Mouse (Mus musculus) spleen, postnatal 4 days (tissue): ENCODE data around the gene 4931428F04Rik.

Source experiments
- DNase-seq, 2 experiments: peaks; one replicate each; pipeline ENCODE4 v3.0.0; 2022; ENCODE audit warnings: low spot score in 2 of 2

The 4931428F04Rik gene

DNA sequence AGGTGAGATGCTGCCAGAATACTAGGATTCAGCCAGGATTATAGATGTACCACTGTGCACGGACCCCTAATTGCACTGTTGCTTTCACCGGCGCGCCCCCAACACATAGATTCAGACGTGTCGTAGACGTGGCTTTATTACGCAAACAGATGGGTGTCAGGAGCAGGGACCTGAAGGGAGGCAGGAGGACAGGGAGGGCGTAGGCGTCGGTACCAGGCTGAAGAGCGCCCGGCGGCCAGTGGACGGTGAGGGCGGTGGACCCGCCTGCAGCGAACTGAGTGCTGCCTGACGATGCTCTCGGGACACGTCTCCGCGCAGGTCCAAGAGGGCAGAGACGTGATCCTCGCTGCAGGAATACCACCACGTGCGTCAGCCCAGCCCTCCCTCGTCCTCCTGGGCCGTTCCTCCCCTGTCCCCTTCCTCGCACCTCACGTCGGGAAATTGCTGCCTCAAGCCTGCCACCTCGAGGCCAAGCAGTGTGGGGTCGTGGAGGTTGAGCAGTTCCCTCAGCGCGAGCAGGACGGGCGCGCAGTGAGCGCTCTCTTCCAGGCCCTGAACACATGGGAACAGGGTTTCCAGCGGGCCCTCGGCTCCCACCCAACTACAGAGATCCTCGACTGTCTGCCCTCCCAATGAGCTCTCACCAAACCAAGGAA is at the start of gene 4931428F04Rik:
Gene 4931428F04Rik (minus strand): TSS at position 60 of the 656 bp plus-strand sequence.
- DNase-seq = no peak

DNA sequence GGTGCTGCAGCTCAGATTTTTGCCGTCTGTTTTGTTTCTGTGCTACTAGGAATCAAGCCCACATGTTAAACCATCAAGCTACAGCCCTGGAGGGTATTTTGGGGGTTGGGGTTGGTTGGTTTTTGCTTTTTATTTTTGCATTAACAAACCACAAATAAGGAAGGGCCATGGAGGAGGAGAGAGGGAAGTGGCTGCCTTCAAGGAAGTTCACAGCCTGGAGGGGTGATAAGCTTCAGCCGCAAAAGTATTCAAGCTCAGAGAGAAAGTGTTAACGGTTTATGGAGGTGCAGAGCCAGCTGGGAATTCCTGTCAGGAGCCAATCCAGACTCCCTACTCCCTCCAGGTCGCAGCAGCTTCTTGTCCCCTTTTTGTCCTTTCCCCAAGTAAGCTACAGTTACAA is 49.3 kb upstream of the 4931428F04Rik start:
- DNase-seq = no peak

DNA sequence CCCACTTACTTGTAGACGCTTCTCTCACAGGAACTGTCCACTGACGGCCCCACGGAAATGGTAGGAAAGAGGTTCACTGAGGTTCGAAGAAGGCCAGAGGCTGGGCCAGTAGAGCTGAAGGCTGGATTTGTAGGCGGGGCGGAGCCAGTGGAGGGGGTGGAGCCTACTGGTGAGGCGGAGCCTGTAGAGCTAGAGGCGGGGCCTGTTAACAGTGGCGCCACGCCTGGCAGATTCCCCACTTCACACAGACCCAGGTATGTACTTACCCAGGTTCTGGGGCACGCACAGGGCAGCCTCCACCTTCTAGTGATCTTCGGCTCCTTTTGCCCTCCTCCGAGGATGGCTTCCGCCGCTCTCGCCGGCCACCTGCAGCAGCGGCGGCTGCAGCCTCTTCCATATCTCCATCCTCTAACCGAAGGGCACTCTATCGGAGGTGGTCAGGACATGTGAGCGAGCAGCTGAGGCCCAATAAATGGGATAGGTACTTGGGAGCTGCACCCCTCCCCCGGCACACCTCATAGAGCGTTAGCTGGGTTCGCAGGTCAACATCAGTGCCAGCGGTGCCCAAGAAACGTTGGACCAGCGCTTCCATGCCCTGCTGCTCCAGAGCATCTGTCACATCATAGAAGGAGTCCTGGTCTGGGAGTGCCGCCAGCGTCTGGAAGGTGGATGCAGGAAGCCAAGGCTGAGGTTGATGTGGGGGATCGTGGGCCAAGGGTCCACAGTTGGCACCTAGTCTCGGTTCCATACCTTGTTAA is 46.9 kb upstream of the 4931428F04Rik start:
- DNase-seq = no peak

DNA sequence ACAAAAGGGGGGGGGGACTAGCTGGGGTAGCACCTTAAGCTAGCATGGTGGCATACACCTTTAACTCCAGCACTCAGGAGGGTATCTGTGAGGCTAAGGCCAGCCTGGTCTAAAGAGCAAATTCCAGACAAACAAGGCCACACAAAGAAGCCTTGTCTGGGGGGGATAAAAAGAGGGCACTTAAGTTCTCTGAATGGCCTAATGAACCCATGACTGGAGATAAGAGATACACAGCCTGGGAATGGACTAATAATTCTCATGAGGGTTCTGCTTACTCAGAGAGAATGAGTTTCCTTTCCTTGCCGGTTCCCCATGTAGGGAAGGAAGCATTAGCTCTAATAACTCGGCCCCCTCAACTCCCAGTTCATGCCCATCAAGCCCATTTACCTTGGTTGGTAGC is 42.9 kb upstream of the 4931428F04Rik start:
- no peak for DNase-seq

DNA sequence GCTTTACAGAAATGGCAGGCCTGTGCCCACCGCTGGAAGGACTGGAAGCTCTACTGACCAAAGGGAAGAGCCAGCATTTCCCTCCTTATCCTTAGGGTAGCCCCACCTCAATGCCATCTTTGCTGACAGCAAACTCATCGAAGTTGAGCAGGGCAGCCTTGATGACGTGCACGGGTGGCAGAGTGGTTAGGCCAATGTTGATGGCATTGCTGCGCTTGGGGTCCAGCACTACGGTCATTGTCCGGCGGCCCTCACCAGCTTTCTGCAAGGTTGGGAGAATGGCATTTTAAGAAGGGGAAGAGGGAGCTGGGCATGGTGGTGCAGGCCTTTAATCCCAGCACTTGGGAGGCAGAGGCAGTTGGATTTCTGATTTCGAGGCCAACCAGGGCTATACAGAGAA is 42.3 kb upstream of the 4931428F04Rik start:
- DNase-seq = no peak

DNA sequence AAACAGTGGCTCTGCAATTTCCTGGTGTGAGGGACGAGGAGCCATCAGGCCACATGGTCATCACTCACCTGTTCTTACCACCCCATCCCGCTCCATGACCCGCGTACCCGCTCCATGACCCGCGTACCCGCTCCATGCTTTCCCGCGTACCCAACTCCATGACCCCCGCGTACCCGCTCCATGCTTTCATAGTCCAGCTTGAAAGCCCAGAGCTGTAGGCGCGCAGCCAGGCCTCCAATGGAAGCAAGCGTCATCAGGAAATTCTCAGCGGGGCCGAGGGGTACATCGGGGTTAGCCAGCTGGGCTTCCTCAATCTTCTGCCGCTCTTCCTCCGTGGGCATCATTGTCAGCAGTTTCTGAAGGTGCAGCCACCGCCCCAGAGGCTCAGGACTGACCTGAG is 41.8 kb upstream of the 4931428F04Rik start:
- DNase-seq = no peak

DNA sequence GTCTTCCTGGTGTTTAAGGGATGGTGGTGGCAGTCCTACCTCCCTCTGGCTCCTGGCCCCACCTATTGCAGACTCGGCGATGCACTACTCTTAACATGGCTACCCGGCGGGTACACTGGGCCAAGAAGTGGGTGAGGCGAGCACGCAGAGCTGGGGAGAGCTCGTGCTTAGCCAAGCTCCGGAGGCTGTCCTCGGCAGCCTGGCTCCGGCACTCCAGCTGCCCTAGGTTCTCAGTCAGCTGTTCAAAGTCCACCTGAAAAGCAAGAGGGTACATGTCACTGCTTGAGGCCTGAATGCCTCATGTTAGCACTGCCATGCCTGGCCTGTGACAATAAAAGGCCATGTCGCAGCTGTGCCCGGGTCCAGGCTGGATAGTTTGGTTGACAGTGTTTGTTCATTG is 40.7 kb upstream of the 4931428F04Rik start:
- DNase-seq = no peak

DNA sequence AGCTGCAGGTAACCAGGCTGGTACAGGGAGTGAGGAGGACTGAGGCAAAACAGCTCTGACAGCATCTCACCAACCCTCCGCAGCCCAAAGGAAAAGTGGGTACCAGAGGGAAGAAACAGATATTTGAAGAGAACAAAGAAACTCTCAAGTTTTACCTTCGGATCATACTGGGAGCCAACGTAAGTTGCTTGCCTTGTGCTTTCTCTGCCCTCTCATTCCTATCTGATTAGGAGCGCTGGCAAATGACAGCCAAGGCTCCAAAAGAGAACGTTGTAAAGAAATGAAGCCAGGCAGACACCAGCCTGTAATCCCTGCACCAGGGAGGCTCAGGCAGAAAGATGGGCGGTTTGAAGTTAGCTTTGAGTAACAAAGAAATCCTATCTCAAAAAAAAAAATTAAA is 37.3 kb upstream of the 4931428F04Rik start:
- no peak for DNase-seq

DNA sequence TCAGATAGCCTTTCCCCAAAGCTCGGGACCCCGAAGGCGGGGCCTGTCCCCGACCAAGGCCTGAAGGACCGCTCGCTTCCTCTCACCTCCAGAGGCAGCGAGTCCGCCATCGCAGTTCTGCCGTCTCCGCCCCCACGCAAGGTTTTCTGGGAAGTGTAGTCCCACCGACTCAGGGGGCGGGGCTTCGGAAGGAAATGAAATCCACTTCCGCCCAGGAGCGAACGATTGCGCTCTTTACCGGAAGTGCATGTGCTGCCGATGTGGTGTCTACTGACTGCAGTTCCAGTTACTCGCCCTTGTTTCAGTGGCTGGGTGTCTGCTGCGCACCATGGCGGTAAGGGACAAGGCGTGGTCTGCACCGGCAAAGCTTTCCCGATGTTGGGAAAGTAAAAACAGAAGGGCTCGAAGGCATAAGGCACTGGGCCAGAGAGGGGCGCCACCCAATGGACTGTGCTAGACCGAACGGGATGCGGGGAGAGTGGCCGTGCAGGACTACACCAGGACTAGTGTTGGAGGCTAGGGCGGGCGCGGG is 36.5 kb upstream of the 4931428F04Rik start, which contains the start of the genes Lrrc29 and Tmem208:
Gene Lrrc29 (minus strand): TSS at position 138 of the 532 bp plus-strand sequence.
Gene Tmem208 (plus strand): TSS at position 214 of the 532 bp plus-strand sequence.
- peak; percentile 99 for DNase-seq

DNA sequence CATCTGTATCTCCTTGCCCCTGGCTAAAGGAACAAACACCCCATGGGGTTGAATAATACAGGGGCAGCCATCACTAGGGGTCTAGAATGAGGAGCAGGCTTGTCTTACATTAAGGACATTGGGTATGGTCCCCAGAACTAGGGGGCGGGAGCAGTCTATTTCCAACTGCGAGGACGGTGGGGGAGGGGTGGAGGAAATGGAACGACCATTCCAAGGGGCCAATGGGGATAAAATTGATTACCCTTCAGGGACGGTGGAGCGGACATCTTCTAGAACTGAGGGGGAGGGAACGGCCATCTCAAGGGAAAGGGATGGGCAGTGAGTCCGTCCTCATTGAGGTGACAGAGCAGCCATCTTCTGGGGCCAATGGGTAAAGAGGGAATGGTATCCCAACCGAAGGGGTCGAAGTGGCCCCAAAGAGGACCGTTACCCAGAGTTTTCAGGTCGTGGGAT is 36.0 kb upstream of the 4931428F04Rik start:
- DNase-seq = no peak

DNA sequence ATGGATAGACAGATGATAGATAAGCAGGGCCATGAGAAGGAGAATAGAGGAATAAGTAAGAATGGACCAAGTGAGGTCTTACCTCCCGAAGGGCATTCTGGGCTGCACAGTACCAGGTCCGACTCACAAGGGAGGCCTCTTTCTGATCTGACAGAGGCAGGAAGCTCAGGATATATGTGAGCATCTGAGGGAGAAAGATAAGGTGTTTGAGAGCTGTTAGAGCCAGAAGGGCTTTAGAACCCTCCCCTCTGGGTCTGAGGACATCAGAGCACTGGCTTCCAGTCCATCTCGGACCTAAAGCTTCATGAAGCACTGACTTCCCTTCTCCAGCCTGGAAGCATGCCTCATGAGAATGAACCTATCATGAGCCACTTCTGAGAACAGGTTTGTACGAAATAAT is 33.5 kb upstream of the 4931428F04Rik start:
- peak in 1 of 2 experiments; percentile 58 for DNase-seq

DNA sequence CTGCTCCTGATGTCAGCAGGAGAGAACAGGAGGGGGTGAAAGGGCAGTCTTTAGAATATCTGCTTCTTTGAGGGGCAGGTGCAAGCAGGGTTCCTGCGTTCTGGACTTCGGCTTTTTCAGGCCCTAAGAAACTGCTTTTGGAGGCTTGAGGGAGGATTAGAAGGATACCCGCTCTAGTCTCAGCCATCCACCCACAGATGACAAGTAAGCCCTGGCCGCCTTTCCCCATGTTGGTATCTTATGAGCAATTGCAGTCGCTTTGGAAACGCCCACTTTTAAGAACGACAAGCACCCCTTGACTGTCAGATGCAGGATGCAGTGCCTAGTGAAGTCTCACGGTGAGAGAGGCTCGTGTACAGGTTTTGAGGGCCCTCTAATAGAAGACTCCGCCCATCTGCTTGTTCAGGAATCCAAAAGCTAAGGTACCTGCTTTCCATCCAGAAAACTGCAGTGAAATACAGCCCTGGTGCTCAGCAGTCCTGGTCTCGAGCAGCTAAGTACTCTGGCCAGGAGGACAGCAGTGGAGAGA is 29.1 kb upstream of the 4931428F04Rik start:
- DNase-seq = no peak

DNA sequence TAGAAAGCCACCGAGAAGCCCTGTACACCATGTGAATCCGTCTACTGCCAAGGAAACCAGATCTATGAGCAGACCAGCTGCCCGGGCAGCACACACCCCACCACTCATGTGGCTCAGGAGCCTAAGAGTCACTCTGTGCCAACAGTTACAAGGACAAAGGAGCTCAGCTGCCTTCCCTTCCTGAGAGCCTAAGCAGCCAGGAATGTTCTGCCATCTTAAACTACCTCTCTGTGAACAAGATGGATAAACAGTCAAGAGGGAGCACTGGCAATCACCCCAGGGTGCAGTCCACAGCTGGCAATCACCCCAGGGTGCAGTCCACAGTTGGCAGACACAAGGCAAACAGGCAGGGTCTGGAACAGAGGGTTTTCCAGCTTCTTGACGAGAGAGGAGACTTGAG is 28.3 kb upstream of the 4931428F04Rik start:
- DNase-seq = no peak

DNA sequence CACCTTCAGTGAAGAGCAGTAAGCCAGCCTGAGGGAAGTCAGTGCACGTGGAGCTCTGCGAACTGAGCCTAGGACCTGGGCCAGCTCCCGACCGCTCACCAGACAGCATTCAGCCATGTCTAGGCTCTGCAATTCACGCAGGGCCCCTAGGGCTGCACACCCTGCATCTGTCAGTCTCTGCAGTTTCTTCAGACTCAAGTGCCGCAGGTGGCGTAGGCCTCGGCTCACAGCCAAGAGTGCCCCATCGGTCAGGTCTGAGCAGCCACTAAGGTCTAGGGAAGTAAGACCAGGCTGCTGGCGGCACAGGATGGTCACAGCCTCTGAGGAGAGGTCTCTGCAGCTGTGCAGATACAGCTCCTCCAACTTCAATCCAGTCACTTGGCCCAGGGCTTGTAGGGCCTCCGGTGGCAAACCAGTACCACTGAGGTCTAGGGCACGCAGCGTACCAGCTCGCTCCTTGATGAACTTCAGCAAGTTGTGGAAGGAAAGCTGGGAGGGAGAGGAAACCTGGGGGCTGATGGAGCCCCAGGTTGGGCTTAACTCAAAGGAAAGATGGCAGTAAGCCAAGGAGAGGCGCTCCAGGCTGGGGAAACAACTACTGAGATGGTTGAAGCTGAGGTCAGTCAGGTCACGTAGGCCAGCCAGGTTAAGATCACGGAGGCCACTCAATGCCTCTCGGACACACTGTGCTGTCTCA is 25.6 kb upstream of the 4931428F04Rik start:
- DNase-seq = no peak

DNA sequence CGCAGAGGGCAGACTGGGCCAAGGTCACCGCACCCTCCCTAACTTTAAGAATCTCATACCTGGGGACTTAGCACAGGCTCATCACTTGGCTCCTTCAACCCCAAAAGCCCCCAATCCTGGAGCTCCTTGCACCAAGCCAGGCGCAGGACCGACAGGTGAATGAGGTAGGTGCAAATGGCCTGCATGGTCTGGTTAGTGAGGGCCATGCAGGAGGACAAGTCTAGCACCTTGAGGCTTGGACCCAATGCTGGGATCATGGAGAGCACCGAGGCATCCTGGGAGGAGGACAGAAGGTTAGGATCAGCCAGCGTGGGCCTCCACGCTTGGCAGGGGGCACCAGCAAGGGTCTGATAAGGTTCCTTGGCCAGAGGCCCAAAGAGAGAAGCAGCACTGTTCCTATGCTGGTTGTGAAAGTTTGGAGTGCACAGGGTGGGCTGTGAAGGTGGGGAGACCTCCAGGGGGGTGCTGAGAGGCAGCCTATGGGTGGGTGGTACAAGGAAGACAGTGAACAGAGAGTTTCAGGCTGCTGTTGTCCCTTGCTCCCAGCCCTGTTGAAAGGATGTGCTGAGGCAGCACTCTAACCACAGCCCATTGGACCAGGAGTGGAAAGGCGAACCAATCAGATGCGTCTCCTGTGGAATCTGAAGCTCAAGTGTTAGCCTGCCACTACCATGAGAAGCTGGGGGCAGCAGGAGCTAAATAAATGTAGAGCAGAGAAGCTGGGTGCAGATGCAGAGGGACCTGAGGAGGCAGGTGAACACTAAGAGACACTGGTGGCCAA is 24.1 kb upstream of the 4931428F04Rik start:
- no peak for DNase-seq

DNA sequence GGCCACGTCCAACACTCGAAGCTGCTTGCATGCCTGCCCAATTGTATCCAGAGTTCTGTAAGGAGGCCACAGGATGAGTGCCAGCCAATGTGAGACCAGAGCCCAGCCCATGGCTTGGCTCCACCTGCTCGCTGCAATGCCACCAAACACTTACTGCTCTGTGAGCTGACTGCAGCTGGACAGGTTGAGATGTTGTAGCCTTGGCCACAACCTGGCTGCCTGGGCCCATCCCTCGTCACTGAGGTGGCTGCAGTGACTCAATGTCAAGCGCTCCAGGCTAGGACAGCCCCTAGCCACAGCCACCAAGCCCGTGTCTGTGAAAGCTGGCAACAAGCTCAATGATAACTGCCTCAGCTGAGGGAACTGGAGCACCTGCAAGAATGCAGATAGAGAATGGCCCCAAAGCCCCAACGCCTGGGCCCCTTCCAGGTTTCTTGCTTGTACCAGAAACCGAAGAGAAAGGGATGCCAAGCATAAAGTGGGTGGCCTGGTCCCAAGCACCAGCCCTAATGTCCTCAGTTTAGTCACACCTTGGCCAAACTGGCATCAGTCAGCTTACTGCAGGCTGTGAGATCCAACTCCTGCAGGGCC is 23.3 kb upstream of the 4931428F04Rik start:
- peak in 1 of 2 experiments; percentile 51 for DNase-seq

DNA sequence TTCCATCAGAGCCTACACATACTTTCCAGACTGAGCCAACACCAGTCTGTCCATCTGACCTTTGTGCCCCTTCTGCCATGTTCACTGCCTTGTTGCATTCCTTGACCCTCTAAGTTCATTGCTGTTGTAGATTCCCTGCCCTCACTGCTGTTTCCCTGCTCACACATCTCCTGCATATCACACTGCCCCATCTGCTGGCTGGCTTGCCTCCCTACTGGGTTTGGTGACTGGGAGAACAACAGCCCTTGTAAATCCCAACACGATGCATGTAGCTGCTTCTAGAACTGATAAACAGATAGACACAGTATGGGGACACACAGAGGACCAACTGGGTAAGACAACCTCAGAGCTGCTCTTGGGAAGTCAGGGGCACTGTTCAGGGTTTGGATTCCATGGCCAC is 22.1 kb upstream of the 4931428F04Rik start:
- DNase-seq = no peak

DNA sequence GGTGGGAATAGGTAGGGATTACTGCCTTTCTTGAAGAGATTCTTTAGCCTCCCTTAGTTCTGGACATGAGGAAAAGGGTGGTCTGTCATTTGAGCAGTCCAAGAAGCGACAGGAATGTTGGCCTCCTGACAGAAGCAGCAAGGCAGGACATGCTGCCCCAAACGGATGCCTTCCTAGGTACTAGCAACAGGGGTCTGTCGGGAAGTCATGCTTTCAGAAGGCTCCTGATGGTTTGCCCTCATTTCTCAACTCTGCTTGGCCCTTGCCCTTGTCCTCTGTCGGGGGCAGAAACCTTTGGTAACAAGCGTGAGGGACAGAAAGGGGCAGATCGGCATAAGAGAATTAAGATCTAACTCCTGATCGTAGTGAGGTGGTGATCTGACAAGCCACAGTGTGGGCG is 20.5 kb upstream of the 4931428F04Rik start:
- DNase-seq = no peak

DNA sequence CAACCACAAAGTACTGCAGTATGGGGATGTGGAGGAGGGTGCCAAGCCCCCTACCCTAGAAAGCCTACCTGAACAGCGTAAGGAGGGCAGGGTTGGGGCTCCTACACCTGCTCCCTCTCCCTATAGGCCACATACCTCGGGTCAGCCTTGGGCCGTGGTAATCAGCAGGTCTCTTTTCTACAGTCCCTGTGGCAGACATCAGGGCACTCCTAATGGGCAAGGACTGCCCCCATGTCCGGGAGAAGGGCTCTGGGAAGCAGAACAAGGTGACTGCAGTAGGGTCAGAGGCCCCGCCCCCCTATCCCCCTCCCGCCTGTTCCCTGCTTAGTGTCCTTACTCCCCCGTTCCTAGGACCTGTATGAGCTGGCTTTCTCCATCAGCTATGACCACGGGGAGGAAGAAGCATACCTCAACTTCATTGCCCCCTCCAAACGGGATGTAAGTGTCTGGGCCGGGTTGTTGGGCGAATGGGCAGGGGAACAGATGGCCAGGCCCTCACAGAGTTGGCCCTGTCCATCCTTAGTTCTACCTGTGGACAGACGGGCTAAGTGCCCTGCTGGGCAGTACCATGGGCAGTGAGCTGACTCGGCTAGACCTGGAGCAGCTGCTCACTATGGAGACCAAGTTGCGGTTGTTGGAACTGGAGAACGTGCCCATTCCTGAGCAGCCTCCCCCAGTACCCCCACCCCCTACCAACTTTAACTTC is 19.6 kb upstream of the 4931428F04Rik start:
- no peak for DNase-seq

DNA sequence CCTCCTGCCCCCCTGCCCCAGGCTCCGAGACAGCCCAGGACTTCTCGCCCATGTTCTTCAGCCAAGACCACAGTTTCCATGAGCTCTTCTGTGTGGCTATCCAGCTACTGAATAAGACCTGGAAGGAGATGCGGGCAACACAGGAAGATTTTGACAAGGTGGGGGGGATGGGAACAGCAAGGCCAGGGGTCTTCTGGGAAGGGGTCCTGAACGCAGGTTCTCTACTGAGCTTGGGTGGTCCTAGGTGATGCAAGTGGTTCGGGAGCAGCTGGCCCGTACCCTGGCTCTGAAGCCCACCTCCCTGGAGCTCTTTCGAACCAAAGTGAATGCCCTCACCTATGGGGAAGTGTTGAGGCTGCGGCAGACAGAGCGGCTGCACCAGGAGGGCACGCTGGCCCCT is 18.8 kb upstream of the 4931428F04Rik start:
- DNase-seq = no peak
